Mouse (Mus musculus) thymus, adult 2 months (tissue): Measurements from ENCODE around the gene 2010111I01Rik.

Source experiments
- CTCF ChIP-seq: fragments of 200-500 bp; IDR thresholded peaks from 2 replicates; pipeline ENCODE4 v1.5.1; 2012; ENCODE audit warnings: mild to moderate bottlenecking, control low read depth, low read length, moderate library complexity, borderline replicate concordance; ENCODE audit not compliant: control insufficient read depth, poor library complexity, insufficient read depth; ENCODE audit errors: extremely low read depth
- POLR2A ChIP-seq: fragments of 200-500 bp; IDR thresholded peaks from 2 replicates; pipeline ENCODE4 v1.6.1; 2012; ENCODE audit warnings: mild to moderate bottlenecking, low read length, control low read depth, moderate library complexity; ENCODE audit not compliant: control insufficient read depth, poor library complexity, insufficient read depth; ENCODE audit errors: extremely low read depth

DNA sequence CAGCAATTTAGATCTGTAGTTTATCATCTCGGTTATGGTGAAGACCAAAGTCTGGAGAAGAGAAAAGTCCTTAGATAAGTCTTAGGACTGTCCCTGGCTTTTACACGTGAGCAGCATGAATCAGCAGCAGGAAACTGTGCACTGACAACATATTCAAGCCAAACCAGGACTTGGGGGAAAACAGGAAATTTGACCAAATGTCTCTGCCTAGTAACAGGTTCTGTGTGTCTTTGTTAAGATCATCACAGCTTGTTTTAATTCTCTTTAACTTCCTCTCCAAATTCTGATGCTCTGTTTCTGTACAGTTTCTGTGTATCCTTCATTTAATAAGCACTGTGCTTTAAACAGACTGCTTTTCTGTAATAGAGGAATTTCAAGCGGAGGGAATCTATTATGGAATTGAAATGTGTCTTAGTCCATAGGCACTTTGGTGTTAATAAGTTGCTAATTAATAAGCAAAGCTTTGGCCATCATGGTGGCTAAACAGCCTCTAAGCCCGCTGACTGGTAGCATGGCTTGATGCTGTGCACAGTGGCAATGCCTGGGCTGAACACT is 147.4 kb downstream of the 2010111I01Rik start:
- TF ChIP-seq CTCF: no peak
- TF ChIP-seq POLR2A: no peak
